Mouse (Mus musculus) embryonic fibroblast, embryonic 13.5 days (primary cell): ENCODE results near the gene Limk1.

Source experiments
- CTCF ChIP-seq: IDR thresholded peaks from 2 replicates; pipeline ENCODE4 v1.5.1; 2011; ENCODE audit warnings: mild to moderate bottlenecking, control low read depth, low read length, moderate library complexity, borderline replicate concordance; ENCODE audit not compliant: insufficient read depth
- POLR2A ChIP-seq: IDR thresholded peaks from 2 replicates; pipeline ENCODE4 v1.6.1; 2011; ENCODE audit warnings: low read depth, mild to moderate bottlenecking, control low read depth, low read length, moderate library complexity

GRCm38 (mm10) chr5:134733241-134733640 lies 44.8 kb upstream of the Limk1 start:
- TF ChIP-seq CTCF (no peak), POLR2A (no peak)
